Mouse (Mus musculus) cerebellum, postnatal 14 days (tissue): ENCODE data around the gene Snrpd2.

ENCODE experiments used
- DNase-seq, 2 experiments: peaks; one replicate each; pipeline ENCODE4 v3.0.0; 2021; ENCODE audit warnings: mixed read lengths in 2 of 2

Gene Snrpd2

DNA sequence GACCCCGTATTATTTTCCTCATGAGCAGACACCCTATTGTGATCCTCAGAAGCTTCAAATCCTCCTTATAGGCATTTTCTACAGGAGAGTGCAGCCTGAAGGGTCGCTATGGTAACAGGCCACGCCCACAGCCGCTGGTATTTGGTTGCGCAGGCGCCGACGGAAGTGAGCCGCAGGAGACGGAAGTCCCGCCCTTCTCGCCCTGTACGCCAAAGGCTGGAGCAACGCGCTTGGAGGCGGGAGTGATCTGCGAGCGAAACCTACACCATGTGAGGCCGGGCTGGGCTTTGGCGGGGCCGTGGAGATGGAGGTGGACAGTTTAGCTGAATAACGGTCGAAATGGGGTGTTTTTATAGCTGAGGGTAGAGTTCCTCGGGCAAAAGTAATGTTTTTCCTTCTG is at the start of gene Snrpd2:
Gene Snrpd2, plus strand, starts transcription at position 97 of the 400 bp plus-strand sequence.
- peak; percentile 99 to 100 for DNase-seq

DNA sequence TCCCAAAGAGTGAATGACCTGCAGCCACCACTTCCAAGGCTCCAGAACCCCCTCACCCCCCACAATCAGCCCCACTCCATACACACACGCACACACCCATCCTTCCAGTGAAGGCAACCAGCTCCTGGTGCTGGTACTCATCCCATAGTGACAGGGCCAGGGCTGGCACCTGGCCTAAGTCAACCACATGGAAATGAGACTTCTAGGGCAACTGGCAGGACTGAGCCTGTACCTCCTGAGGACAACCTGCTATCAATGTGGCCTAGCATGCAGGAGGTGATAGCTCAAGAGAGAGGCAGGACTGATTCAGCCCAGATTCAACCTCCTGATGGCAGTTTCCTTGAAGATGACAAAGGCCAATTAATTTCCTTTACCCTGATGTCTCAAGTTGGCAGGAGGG is 49.2 kb upstream of the Snrpd2 start:
- no peak for DNase-seq

DNA sequence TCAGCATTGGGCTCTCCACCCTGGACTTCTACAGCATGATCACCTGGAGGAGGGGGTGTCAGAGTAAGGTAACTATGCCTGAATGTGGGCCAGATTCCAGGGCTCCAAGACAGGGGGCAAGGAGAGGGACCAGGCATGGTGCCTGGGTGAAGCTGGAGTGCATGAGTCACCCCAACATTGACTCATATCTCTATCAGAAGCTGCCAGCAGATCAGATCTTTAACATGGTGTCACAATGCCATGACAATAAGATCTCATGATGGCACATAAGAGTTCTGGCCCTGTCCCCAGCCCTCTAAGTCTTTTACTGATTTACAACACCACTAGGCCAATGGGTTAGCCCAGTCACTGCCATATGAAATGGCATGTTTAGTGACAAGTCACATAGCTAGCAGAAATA is 45.8 kb upstream of the Snrpd2 start:
- no peak for DNase-seq

DNA sequence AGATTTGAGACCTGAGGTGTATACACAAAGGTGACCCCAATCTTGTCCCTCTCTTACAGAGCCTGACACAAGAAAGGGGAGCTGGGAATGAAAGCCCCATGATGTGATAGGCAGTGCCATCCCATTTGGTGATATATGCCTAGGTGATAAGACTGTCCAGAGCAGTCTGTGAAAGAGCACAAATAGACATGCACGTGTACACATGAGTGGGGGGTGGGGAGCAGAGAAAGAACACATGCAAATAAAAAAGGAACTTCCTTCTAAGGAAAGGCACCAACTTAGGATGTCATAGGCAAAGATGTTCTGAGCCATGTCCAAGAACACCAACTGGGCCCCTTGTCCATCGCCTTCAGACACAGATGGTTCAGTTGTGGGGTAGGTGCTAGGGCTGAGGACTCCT is 45.0 kb upstream of the Snrpd2 start:
- no peak for DNase-seq

DNA sequence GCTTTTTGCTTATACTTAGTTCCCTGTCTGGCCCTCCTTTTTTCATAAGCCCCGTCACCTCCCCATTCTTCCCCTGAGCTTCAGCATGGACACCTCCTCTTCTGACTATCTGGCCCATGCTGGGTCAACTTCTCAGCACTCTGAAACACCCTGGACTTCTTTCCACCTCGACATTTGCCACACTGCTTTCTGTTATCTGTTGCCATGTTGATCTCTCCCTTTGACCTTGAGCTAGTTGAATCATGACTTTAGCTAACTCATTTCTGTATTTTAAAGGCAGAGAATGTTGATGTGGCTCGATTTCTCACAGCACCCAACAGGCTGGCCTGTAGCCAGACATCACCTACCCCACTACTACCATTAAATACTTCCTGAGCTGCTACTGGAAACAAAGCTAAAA is 42.1 kb upstream of the Snrpd2 start:
- DNase-seq, result no peak

DNA sequence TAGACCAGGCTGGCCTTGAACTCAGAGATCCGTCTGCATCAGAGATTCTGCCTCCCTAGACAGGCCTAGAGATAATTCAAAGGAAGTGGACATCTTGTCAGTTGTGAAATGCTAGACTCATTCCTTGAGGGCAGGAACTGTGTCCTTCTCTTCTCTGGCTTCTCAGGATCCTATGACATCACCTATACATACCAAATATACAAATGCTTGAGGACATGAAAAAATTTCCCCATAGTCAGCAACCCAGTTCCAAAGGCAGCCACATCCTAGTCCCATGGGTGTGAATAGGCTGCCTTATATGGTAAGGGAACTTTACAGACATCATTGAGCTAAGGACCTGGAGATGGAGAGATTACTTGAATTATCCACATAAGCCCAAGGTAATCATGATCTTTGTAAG is 40.0 kb upstream of the Snrpd2 start:
- no peak for DNase-seq

DNA sequence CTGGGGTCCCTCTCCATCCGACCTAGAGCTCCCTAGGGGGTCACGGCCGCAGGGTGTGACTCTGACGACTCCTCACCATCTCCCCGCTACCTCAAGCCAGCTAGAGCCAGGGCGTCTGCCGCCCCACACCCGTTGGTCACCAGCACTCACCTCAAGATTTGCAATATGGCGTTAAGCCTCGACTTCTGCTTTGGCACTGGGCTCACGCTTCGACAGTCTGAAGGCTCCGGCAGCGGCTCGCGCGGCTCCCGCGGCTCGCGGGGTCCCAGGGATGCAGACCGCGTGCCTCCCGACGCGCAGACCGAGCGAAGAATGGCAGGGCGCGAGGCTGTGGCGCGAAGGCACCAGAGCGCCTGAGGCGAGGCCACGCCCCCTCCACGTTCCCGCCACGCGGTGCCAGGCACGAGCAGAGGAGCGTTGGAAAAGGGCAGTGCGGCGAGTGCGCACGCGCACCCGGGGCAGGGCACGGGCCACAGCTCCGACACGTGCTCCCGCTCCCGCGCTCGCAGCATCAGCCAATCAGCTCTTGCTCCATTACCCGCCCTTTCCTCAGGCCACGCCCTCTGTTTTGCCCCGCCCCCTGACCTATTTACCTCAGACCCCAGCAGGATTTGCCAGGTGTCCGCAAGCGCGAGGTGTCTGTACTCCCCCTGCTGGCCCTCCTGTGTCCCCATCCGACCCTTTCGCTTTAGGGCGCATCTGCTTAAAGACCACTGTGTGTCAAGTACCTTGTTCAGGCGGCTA is 31.3 kb upstream of the Snrpd2 start, which contains the start of gene Gm4969:
Gene Gm4969, minus strand, starts transcription at position 341 of the 744 bp plus-strand sequence.
- DNase-seq, result peak; percentile 78 to 88

DNA sequence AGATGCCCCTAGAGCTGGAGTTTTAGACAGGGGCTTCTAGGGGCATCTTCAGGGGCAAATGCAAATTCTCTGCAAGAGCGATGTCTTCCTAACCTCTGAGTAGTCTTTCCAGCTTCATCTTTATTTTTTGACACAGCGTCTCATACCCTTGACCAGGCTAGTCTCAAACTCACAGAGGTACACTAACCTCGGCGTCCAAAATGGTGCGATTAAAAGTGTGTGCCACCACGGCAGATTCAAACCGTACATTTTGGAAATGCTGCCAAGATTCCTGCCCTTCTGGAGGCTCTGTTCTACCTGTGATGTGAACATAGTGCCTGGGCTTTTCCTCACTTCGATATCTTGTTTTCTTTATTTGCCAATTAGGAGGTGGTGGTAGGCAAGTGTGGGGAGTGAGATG is 30.4 kb upstream of the Snrpd2 start:
- no peak for DNase-seq

DNA sequence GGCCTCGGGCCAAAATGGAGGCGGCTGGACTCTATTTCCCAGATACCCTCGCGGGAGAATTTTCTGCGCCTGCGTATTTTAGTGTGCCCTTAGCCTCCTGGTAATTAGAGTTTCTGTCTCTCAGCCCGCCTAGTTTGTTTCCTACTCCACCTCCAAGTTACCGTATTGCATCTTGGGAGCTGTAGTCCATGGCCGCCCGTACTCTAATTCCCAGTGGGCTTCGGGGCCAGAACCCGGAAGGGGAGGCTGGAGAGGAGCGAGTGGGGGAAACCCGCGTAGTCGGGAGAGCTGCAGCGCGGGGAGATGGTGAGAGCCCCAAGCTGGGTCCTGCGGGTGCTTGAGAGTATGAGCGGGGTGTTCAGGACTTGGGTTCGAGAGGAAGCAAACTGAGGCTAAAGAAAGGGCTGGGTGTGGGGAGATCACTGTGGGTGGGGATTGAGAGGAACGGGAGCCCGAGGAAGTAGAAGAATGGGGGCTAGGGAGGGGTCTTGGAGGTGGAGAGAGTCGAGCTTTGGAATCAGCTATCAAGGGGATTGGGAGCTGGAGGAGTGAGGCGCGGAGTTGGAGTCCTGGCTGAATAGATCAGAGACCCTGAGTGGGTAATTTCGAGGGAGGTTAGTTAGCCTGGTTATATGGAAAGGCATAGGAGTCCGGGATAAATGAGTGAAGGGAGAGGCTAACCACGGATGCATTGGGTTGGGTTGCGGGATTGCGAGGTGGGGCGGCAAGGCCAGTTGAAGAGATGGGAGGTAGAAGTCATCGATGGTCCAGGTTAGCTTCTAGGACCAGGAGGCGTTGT is 29.7 kb upstream of the Snrpd2 start, which contains the start of gene Fbxo46:
Gene Fbxo46, plus strand, starts transcription at position 229 of the 799 bp plus-strand sequence.
- DNase-seq, result peak; percentile 93 to 94

DNA sequence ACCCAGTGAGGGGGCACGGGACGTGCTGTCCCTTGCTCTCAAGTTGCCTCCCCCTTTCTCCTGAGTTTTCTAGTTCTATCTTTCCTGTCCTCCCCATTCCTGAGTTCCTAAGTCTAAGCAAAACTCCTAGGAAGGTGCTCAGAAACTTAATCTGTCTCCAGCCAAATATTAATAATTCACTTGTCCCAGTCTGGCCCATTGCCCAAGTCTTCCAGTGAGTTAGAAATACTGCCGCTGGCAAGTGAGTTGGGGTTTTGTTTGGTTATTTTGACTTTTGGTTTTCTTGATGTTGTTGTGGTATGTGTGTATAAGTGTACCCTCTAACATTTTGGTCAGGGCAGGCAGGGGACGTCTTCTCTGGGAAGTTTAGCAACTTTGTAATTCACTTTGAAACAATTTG is 27.8 kb upstream of the Snrpd2 start:
- DNase-seq, result no peak

DNA sequence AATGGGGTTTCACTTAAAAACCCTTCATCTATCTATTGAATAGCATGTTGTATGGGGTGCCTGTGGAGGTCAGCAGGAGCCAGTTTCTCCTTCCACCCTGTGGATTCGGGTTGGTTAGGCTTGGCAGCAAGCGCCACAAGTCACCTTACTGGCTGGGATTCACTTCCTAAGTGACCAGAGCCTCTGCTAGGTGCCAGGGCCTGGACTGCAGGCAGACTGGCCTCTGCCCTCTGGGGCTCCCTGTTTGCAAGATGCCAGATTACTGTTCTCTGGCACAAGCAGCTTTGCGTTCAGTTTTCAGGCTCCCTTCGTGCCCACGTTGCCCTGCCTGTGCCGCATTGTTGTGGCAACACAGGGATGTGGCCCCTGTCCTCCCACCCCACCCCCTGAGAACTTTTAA is 24.8 kb upstream of the Snrpd2 start:
- no peak for DNase-seq

DNA sequence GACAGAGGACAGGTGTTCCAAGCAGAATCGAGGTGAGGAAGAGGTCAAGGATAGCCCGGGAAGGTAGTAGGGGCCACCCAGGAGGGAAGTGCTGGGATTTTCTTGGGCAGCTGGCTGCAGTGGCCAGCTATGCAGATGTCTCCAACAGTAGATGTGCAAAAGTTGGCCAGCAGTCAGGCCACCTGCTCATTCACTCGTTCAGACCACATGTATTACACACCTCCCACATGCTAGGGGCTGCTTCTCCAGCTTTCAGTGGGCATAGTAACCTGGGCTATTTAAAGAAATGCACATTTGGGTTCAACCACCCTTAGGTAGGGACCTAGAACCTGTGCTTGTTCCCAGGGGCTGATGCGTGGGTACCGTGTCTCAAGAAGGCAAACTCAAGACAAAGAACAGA is 21.8 kb upstream of the Snrpd2 start:
- DNase-seq, result no peak

DNA sequence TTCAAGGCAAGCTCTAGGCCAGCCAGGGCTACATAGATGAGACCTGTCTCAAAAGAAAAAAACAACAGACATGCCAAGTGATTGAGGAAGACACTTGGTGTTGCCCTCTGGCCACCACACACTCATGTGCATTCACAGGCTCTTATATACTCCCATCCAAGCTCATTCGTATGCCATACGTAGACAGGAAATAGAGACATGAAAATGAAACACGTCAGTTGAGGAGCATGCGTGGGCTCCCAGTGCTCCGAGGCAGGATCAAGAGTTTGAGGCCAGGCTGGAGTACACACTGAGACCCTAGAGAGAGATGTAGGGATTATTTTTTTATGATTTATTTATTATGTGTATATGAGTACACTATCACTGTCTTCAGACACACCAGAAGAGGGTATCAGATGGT is 20.1 kb upstream of the Snrpd2 start:
- no peak for DNase-seq

DNA sequence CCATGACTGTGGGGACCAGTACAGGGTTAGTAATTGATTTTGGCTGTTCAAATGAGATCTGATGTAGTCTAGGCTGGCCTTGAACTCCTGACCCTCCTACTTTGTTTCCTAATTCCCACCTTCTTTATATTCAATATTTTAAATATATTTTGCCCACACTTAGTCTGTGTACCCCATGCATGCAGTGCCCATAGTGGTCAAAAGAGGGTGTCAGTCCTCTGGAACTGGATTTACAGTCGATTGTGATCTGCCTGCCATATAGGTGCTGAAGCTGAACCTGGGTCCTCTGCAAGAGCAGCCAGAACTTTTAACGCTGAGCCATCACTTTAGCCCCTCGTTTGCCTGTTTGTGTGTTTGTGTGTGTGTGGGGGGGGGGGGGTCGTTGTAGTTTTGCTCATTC is 18.9 kb upstream of the Snrpd2 start:
- DNase-seq, result peak in 1 of 2 experiments; percentile 55

DNA sequence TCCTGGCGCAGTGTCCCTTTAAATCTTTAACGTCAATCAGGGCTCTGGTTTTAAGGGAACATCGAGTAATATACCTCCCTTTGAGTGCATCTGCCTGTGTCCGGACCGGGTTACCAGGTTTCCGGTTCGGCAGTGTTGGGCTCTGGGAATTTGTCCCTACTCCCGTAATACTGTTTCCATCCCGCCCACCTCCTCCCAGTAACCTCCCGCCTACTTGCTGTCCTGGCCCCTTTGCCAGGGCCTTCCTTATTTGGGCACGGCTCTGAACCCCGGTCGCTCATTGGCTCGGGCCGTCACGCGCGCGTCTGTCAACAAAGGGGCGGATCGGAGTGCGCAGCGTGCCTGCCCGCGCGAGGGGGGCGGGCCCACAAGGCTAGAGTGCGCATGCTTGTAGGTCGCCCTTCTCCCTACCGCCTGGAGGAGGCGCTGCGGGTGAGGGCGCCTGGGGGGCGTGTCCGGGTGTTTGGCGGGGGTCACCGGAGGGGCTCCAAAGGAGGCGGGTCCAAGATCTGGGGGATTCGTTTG is 18.1 kb upstream of the Snrpd2 start:
- DNase-seq, result peak; percentile 97 to 98

DNA sequence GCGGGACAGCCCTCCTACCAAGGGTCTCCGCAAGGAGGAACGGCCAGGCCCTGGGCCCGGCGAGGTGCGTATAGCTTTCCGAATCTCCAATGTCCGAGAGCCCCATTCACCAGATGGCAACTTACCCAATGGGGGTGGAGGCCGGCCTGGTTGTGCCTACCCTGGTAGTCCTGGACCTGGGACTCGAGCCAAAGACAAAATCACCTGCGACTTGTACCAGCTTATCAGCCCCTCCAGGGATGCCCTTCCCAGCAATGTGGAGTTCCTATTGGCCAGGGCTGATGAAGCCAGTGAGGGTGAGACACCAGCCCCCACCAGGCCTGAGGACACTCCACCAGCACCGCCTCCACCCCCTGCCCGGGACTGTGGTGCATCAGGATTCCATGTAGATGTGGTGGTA is 13.4 kb upstream of the Snrpd2 start:
- peak in 1 of 2 experiments; percentile 33 for DNase-seq

DNA sequence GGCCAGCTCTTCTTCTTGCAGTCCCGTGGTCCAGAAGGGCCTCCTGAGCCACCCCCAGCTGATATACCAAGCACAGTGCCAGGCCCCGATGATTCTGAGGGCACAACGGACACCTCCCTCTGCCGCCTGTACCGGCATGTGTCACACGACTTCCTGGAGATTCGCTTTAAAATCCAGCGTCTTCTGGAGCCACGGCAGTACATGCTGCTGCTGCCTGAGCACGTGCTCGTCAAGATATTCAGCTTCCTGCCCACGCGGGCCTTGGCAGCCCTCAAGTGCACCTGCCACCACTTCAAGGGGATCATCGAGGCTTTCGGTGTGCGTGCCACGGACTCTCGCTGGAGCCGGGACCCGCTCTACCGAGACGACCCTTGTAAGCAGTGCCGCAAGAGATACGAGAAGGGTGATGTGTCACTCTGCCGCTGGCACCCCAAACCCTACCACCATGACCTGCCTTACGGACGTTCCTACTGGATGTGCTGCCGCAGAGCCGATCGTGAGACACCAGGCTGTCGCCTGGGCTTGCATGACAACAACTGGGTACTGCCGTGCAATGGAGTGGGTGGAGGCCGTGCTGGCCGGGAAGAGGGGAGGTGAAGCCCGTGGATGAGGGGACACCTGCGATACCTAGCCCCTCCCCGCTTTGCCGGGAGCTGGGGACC is 12.7 kb upstream of the Snrpd2 start:
- DNase-seq, result no peak

DNA sequence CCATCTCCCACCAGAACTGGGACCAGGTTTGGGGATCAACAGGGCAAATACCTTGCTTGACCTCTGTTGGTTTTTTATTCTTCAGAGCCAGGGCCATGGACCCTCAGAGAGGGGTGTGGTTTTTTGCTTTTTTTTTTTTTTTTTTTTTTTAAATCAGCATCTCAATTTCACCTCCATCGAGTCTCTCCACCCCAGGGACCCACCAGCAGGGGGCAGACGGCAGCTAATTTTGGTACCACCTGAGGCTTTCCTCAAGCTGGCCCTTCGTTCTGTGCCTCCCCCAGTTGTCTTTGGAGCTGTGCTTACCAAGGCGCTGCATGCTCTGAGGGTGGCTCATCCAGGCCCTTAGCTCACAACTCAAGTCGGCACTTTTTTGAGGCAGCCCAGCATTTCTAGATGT is 12.1 kb upstream of the Snrpd2 start:
- DNase-seq, result peak; percentile 44 to 73

DNA sequence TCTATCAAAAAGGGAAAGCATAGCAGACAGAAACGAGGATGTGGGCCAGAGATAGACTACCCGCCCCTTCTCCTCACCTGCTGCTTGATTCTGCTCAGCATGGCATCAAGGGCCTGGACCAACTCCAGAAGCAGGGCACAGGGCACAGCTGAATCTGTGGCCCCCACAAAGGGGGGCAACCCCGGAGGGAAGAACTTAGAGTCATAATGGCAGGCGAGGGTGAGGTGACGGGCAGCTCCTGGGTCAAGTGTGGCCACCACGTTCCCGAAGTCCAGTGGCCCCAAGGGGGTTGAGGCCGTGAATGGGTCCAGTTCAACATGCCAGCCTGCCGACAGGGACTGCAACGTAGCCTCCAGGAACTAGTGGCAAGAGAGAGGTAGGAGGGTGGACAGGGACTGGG is 2.7 kb upstream of the Snrpd2 start:
- no peak for DNase-seq

DNA sequence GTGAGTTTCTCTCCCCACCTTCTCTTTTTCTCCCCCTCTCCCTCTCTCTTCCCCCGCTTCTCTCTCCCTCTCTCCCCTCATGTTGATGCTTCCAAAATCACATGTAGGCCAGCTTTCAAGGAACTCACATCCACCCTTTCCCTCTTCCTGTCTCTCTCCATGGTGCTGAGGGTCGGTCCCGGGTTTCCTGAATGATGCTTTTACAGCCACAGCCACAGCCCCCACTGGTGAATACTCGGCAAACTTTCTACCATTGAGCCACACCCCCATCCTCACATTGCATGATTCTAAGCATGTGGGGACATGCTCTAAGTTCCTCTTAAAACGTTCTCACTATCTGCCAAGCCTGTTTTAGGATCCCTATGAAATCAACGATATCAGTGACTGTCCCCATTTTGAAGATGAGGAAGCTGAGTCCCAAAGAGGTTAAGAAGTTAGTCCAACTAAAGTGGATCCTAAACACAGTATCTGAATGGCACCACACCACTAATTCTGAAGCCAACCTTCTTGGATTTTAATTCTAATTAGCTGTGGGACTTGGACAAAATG is 2.0 kb upstream of the Snrpd2 start:
- no peak for DNase-seq

DNA sequence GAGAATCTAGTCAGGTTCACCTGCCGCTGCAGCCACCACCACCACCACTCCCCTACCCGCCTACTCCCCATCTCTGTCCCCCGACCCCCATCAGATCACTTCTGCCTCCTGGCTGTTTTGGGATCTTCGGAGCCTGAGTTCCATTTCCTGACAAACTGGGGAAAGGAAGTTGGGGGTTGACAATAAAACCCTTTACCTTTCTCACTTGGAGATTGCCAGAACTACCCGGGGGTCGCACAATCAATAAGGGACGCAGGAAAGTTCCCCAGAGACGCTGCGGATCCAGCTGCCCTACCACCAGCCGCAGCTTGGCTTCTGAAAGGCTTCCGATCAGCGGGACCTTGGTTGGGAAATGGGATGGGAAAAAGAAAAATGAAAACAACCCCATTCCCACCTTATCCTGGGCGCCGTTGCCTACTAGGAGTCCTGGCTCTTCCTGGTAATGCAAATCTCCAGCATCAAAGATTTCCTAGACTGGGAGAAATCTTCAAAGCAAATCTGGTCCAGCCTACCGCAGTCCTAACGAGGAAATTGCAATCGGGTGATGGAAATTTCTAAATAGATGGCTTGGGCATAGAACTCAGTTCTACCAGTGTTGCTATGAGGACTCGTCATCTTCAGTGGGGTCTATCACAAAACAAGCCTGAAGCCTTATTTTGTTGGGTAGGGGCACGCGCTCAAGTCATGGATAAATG is 1.2 kb upstream of the Snrpd2 start:
- DNase-seq, result peak in 1 of 2 experiments; percentile 31

DNA sequence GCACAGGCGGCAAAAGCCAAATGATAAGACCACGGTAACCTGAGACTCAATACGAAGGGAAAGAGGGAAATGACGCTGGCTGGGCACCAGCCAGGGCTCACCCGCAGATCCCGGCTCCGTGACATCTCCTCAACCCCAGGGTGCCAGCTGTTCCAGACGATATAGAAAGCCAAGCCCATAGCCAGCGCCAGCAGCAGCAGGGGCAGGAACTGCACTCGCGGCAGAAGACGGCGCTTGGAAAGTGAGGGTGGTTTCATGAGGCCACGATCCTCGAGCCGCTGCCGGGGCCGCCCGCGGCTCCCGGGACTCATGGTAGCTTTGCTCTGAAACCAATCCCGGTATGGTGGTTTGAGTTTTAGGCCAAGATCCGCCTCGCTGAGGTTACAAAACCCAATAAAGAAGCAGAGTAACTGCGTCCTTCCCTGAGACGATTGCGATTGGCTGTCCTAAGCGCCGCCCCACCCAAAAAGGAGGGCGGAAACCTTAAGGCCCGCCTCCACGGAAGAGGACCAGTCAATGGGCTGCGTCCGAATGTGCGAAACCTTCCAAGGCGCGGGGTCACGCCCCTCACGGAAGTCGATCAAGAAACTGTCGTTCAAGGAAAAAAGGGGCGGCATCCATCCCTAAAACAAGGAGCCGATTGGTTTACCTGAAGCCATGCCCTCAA is 514 bp upstream of the Snrpd2 start, which contains the start of gene Qpctl:
Gene Qpctl, minus strand, starts transcription at position 417 of the 667 bp plus-strand sequence.
- DNase-seq, result peak; percentile 98
